Mouse (Mus musculus): ENCODE data around the gene Hint2.

Hint2 gene

DNA sequence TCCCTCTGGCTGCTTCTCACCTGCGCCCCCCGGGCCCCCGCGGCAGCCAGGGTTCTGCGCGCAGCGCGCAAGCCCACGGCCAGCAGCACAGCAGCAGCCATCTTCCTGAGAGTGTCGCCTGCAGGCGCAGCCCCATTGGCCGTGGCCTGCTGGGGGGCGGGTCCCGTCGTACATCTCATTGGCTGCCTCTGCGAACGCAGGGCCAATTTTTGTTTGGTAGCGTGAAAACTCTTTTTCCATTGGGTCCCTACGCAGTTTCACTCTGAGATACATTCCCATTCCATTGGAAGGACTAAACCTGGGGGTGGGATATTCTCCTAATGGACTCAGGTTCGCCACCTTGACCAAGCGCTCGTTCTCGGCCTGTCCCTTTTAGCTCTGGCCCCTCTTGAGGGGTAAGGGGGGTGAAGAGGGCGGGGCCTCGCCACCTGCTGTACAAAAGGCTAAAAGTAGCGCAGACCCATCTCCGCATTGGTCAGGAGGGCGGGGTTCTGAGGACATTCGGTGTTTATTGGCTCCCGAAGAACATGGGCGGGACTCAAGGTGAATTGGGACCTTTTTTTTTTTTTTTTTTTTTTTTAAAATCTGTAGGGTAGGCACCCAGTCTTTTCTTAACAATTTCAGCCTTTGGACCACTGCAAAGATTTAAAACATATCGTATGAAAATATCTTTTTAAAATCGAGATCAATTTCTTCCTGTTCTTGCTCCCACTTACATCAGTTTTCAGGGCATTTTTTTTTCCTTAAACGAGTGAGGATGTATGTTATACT is at the start of gene Hint2:
Hint2 (minus strand) TSS at position 128 of the 771 bp plus-strand sequence.
- DNase-seq (ENCODE audit: low spot score in 2 of 2), result peak; percentile 90 to 93

DNA sequence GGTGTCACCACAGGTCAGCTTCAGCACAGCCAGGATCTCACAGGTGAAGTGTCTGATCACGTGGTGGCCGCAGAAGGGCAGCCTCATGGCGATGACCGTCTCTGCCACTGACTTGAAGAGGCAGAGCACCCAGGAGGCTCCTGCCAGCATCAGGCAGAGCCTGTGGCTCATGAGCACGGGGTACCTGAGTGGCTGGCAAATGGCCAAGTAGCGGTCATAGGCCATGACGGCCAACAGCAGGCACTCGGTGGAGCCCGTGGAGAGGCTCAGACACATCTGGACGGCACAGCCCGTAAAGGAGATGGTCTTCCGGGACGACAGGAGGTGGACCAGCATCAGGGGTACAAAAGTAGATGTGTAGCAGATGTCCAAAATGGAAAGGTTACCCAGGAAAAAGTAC is 49.7 kb upstream of the Hint2 start:
- DNase-seq (ENCODE audit: low spot score in 2 of 2), result no peak

- no peak for DNase-seq (ENCODE audit: low spot score in 2 of 2)
Measured at GRCm38 (mm10) chr4:43703851-43704250, 47.6 kb upstream of the Hint2 start.

- no peak for DNase-seq (ENCODE audit: low spot score in 2 of 2)
Measured at GRCm38 (mm10) chr4:43703439-43703838, 47.2 kb upstream of the Hint2 start.

- DNase-seq (ENCODE audit: low spot score in 2 of 2), result no peak
Measured at GRCm38 (mm10) chr4:43700707-43701106, 44.4 kb upstream of the Hint2 start, which contains the start of gene Olfr70. Olfr70 (minus strand) TSS chr4:43700807.

DNA sequence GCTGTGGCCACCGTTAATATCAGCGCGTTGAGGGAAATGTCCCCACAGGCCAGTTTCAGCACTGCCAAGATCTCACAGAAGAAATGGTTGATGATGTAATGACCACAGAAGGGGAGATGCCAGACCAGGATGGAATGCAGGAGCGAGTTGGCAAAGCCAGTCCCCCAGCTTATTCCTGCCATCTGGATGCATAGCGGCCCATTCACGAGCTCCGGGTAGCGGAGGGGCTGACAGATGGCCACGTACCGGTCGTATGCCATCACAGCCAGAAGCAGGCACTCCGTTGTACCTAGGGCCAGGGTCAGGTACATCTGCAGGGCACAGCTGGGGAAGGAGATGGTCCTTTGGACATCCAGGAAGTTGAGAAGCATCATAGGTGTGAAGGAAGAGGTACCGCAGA is 40.3 kb upstream of the Hint2 start:
- DNase-seq (ENCODE audit: low spot score in 2 of 2), result no peak

- no peak for DNase-seq (ENCODE audit: low spot score in 2 of 2)
Measured at GRCm38 (mm10) chr4:43695249-43695671, 39.0 kb upstream of the Hint2 start.

DNA sequence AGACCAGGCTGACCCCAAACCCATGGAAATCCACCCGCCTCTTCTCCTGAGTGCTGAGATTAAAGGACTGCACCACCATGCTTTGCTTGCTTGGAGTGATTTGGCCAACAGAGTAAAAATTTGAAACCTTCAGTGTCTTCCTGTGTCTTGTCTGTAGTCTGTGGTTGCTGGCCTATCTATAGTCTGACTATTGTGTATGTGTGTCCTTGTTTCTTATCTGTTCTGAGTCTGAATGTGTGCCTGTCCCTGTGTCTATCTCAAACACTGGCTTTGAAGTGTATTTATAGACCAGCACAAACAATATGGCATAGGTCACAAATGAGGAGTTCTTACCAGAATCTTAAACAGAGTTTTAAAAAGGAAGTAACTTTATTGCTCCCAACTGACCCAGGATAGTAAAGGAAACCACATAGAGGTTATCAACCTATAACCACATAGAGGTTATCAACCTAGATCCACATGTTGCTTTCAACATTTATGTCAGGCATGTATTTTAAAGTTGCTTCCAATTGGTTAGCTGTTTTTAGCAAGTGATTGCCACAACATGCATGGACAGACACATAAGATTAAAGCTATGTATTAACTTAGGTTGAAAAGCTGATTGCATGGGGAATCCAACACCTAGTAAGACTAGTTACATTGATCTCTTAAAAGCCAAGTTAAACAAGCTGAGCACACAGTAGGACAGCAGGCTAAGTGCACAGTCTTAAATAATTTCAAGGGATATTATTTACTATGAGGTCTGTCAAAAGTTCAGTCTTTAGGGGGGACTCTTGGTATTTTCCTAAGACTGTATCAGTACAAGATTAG is 38.4 kb upstream of the Hint2 start:
- DNase-seq (ENCODE audit: low spot score in 2 of 2), result no peak

GRCm38 (mm10) chr4:43693806-43694241 is 37.6 kb upstream of the Hint2 start:
- DNase-seq (ENCODE audit: low spot score in 2 of 2), result no peak

GRCm38 (mm10) chr4:43691026-43691425 is 34.8 kb upstream of the Hint2 start:
- no peak for DNase-seq (ENCODE audit: low spot score in 2 of 2)

DNA sequence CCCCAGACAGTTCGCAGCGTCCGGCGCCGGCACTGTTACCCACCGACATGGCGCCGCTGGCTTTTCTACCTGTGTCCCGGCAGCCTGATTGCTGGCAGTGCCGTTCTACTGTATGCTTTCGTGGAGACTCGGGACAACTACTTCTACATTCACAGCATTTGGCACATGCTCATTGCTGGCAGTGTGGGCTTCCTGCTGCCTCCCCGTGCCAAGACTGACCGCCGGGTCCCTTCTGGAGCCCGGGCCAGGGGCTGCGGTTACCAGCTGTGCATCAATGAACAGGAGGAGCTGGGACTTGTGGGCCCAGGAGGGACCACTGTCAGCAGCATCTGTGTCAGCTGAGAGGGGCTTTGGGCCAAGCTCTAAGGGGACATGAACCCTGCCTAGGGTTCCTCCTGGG is 33.8 kb upstream of the Hint2 start:
- no peak for DNase-seq (ENCODE audit: low spot score in 2 of 2)

DNA sequence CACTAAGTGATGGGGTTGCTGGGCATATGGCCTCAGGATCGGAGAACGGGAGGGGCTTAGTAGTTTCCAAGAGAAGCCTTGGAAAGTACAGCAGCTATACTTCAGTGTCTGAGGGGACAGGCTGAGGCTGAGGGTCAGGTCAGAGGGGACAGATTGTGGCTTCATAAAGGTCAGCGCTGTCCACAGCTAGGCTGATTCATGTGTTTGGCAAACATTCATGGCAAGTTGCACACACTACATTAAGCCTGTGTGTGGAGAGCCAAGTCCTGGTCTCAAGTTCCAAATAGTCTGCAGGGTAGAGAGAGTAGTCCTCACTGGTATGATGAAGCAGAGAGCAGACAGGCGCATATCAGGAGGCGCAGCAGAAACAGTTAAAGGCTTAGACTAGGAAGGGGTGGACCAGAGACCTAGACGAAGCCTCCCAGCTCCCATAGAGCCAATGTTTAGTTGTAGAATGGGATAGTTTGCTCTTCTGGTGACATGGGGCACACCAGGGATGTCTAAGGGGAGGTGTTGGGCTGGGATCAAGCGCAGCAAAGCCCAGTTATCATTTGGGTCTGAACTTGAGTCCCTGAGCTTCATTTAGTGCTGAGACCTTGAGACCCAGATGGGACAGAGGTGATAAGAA is 23.3 kb upstream of the Hint2 start:
- DNase-seq (ENCODE audit: low spot score in 2 of 2), result no peak

DNA sequence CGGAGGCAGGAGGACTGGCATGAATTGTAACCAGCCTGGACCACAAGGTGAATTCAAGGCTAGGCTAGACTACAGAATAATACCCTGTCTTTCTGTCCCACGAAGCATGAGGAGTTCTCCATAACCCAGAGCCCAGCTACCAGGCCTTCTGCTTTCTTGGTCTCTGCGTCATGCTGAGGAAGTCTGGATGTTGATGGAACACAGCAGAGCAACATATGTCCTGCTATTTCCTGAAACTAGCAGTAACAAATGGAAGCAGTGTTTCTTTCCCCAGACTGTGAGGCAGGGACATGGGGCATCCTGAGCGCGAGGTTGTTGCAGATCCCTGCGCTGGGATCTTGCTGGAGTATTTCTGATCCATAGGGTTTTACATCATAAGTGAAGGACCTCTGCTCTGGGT is 22.3 kb upstream of the Hint2 start:
- no peak for DNase-seq (ENCODE audit: low spot score in 2 of 2)

DNA sequence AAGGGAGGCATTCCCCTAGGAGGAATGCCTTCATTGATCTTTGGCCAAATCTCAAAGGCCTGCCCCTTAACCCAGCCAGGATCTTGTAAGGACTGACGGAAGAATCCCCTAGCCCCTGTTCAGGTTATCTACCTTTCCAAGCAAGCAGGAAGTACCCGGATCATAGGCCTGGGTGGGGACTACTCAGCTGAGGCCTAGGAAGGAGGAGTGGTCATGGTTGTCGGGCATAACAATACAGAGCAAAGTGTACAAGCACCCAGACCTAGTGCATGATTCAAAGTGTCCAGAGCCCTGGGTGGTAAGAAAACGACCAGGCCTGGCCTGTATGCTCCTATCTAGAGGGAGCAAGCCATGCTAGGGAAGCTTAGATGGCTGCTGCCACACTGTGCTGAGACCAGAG is 19.3 kb upstream of the Hint2 start:
- no peak for DNase-seq (ENCODE audit: low spot score in 2 of 2)

DNA sequence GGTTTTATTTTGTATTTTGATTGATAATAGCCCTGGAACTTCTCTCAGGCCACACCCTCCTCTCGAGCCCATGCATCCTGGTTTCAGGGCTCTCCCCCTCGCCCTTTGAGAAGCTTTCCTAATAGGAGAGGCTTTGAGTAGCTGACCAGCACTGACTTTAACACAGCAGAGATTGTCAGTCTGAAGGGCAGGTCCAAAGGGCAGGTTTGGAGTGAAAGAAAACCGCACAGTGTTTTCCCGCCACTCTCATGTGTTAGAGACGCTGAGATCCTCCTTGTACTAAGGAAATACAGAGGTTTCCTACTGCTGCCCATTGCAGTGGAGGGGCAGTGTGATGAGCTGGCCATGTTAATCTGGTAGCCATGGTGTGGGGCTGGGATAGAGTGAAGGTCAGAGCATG is 18.7 kb upstream of the Hint2 start:
- no peak for DNase-seq (ENCODE audit: low spot score in 2 of 2)

- no peak for DNase-seq (ENCODE audit: low spot score in 2 of 2)
Measured at GRCm38 (mm10) chr4:43673703-43674102, 17.4 kb upstream of the Hint2 start.

DNA sequence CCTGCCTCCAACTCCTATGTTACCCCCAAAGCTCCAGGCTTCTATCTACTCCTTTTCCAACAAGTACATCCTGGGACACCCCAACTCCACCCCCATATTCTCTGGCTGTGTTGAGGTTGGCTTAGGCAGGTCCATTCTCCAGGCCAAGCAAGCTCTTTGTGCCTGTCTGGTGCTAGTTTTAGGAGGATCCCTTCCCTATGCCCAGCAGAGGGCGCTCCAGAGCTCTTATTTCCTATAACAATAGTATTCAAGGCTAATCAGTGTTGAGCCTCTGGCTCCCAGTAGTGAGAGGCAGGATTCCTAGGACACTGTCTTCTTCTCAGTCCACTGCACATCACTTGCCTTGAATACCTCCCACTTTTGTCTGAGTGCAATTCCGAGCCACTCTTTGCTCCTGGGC is 15.8 kb upstream of the Hint2 start:
- peak; percentile 28 to 82 for DNase-seq (ENCODE audit: low spot score in 2 of 2)

- DNase-seq (ENCODE audit: low spot score in 2 of 2), result no peak
Measured at GRCm38 (mm10) chr4:43669428-43669794, 13.1 kb upstream of the Hint2 start.

GRCm38 (mm10) chr4:43668782-43669427 is 12.6 kb upstream of the Hint2 start, which contains the start of the genes Tmem8b and Fam221b:
Tmem8b (plus strand) TSS chr4:43668971.
Fam221b (minus strand) TSS chr4:43669145.
- peak; percentile 83 to 87 for DNase-seq (ENCODE audit: low spot score in 2 of 2)

DNA sequence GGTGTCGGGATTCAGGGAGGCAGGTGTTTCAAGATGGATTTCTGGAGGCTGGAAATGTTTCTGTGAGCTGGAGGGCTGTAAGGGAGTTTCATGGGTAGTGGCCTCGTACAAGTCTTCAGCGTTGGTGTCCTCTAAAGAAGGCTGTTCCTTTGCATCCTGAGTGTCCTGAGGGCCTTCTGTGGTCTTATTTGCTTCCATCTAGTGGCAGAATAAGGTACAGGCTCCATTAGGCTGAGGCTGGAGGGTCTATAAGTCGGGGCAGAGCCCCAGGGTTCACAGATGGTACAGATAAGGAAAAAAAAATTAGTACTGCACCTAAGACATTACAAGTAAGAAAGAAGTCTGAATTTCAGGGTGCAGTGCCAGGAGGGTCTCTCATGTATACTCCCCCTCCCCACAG is 10.1 kb upstream of the Hint2 start:
- no peak for DNase-seq (ENCODE audit: low spot score in 2 of 2)

GRCm38 (mm10) chr4:43657146-43657545 is 880 bp upstream of the Hint2 start:
- DNase-seq (ENCODE audit: low spot score in 2 of 2), result no peak
